Mouse (Mus musculus): ENCODE data around the gene Ap4s1.

- TF ChIP-seq CTCF (IDR thresholded peaks at IDR 0.05; ENCODE audit: low read depth): no peak
- TF ChIP-seq EP300 (IDR thresholded peaks at IDR 0.05; ENCODE audit: low read depth): no peak
These were observed 14.9 kb downstream of the Ap4s1 start for GRCm38 (mm10) chr12:51705778-51706177.

Data from liver, postnatal 0 days (tissue).